Mouse (Mus musculus) gonadal fat pad, adult 2 months (tissue): ENCODE results near the gene Itfg1. TPM values are rescaled to one million over a fixed set of nuclear protein-coding genes. Genes with fewer than 3 reads are reported as not detected.
"Not testable (repeated sequence)": the region's sequence is repeated elsewhere in the genome, so short reads cannot be mapped to it uniquely, and the experiment has no call there.

Experiments used
- DNase-seq: peaks from one replicate; pipeline ENCODE4 v3.0.0-alpha.2; 2012; ENCODE audit warnings: low read depth
- polyA plus RNA-seq: library from polyadenylated mRNA; depleted of rRNA; stranded (reverse); fragments of >200 nt; gene quantifications from 2 replicates; pipeline ENCODE4 v1.2.3, GENCODE M21; 2012; rRNA removed

The Itfg1 gene
- 23.8 and 24.5 TPM in 2 replicates for polyA plus RNA-seq

DNA sequence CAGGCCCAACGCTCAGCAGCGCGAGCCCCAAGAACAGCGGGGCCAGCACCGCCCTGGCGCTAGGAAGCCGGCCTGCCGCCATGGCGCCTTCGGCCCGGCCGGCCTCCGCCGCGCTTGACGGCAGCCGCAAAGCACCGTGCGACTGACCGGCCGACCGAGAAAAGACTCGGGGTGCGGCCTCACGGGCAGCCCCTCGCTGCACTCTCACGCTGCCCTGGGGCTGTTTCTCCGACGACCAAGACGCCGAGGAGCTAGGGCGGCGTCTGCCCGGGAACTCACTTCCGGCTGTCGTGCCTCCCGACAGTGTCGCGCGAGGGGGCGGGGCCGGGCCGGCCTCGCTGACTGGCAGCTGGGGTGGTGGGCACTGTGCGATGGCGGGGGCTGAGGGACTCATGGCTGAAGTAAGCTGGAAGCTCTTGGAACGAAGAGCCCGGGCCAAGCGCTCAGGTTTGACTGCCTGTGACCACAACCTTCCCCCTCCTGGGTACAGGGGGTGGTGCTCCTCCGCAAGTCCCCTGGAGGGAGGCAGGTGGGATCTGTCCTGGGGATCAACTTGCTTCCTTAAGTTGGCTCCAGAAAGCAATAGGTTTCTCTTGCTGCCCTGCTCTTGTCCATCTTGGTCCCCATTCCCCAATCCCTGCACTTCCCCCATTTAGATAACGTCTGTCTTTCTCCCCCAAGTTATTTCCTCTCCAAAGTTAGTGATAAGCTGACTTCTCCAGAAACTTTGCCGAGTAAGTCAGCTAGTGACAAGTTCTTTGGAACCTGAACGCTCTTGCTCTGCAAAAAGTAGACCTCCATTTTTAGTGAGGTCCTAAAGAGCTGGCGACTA lies at the start of gene Itfg1, which contains the start of gene Phkb:
Itfg1 (minus strand) TSS at position 265 of the 832 bp plus-strand sequence.
Phkb (plus strand) TSS at position 303 of the 832 bp plus-strand sequence.
- DNase-seq, result no peak

DNA sequence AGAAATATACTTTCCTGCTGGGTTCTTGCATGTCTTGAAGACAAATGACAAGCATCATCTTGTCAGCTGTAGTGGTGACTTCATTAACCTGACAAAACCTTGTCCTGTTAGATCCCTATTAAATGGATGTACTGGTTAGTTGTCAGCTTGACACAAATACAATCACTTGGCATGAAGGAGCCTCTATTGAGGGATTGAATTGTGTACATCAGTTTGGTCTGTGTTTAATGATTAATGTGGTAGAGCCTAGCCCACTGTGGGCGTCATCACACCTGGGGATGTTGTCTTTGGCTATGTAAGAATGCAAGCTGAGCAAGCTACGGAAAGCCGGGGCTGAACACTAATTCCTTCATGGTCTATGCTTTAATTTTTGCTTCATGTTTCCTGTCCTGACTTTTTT lies 44.1 kb upstream of the Itfg1 start:
- peak; percentile 69 for DNase-seq

DNA sequence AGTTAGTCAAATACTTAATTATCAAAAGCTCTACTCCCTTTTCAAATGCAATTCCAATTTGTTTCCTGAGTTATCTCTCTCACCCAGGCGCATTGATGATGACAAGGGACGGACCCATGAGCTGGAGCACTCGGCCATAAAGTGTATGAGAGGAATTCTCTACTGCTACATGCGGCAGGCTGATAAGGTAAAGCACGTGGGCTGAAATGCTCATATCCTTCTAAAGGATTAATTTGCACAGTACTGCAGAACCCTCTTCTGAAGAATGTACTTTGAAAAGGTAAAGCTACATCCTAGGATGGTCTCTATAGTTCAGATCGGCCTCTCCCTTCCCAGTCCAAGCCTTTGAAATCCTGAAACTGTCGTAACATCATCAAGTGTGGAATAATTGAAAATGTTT lies 38.9 kb upstream of the Itfg1 start:
- DNase-seq, result no peak

DNA sequence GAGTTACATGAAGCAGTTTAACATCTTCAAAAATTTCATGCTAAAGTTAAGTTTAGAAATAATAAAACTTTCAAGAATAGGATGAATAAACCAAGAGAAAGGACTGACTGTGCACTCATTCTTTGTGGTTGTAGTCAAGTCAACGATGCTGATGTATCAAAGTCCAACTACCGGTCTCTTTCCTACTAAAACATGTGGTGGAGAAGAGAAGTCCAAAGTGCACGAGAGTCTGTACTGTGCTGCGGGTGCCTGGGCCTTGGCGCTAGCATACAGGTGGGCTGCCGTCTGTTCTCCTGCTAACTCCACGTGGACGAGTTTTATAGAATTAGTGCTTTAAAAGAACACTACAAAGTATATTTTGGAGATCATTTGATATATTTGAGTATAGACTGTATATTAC lies 37.3 kb upstream of the Itfg1 start:
- no peak for DNase-seq

DNA sequence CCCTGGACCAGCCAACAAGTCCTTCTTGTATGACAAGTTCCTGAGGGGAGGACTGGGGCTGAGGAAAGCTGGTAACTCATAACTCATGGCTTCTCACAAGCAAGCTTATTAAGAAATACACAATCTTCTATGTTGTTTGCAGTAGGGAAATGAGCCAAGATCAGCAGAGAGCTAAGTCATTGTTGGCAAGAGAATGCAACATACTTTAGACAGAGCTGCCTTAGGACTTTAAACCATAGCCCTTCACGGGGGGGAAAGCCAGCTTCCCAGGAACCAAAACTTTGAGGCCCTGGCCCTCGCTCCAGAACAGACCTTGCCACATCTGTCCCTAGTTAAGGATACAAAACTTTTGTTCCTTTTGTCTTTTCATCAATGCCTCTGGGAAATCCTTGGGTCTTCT lies 30.9 kb upstream of the Itfg1 start:
- DNase-seq, result peak; percentile 99

DNA sequence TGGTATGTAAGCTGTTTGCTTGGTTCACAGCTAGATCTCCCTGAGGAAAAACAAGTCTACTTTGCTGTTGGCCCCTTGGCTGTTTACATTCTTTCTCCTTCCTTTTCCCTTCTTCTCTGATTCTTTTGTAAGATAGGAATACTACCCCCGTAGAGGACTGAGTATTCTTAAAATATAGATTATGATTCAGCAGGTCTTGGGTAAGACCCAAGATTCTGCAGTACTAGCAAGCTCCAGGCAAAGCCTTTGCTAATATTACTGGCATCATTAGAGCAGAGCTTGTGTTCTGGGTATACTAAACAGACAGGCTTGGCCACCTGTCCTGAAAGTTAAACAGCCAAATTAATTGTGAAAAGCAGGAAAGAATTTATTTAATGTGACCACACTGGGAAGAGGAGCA lies 21.7 kb upstream of the Itfg1 start:
- no peak for DNase-seq

DNA sequence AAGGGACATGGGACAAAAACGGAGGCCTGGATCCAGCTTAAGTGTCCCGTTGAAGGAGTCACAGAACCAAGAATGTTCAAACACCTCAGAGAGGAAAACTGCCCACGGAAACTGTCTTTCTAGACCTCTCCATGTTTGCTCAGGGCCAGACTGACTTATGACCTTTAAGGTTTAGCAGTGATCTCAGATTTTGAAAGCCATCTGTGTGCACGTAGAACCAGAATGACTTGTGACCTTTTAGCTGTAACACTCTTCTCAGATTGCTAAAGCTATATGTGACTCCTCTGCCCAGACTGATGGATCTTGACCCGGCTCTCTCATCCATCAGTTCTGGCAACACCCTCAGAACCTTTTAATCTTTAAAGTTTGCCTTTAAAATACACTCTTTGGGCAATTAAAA lies 19.9 kb upstream of the Itfg1 start:
- no peak for DNase-seq

DNA sequence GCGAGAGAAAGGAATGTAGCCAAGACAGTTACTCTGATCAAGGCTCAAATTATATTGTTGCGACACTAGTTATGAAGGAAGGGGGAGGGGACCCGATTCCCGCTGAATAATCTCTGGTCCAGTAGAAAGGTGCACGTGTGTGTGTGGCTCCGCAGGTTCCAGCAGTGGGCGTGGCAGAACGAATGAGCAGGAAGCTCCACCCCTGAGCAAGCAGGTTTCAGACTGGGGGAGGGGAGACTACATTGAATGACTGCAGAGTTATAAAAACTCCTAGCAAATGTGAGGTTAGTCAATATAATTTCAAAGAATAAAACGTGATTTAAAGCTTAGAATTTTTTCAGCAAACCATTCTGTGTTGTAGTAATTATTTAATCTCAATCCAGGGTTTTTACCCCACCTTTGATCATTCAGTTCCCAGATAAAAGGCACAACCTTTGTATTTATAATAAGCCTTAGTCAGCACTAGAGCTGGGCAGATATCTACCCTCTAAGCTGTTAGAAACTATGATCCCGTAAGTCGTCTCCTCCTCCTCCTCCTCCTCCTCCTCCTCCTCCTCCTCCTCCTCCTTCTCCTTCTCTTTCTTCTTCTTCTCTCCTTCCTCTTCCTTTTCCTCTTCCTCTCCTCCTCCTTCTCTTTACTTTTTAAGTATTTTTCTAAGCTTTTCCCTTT lies 16.6 kb upstream of the Itfg1 start:
- not testable (repeated sequence) for DNase-seq

DNA sequence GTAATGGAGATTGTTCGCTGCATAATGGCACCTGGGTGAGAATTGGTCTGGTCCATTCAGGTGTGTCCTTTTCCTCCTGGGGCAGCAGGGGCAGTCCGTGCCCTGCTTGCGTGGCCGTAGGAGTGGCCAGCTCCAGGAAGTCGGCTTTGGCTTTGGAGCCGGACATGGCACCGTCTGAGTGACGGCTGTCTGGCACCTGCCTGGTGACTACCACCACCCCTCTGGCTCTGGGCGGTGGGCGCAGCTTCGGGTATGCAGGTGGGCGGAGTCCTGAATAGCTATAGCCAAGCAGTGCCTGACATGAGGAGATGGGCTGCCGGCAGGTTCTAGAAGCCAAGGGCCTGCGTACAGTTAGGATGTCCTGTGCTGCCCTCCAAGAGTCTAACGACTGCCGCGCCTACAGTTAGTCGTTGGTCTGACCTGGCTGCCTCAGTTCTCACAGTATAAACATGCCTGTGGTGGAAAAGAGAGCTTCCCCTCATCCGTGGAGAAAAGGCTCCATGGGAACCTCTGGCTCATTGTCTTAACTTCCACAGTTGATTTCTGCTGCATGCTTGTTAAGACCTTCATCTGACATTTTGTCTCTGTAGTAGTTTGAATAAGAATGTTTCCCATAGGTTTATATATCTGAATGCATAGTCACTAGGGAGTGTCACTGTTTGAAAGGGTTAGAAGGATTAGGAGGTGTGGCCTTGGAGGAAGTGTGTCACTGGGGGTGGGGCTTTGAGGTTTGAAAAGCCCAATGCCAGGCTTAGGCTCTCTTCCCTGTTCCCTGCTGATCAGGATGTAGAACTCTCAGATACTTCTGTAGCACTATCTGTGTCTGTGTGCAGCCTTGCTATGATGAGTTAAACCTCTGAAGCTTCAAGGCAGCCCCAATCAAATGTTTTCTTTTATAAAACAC lies 13.8 kb upstream of the Itfg1 start:
- DNase-seq, result no peak

DNA sequence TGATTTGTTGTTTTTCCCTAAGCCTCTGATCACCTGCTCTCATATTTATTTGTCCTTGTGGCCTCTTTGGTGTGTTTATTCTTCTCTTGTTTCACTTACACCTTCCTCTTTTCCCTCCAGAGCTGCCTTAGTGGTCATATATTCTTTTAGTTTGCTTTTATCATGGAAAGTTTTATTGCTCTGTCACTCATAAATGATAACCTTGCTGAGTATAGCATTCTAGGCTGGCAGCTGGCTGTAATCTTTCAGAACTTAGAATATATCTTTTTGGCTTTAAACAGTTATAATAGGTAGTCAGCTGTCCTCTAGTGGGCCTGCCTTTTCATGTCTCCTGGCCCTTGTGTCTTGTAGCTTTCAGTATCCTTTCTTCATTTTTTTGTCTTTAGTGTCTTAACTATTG lies 5.2 kb upstream of the Itfg1 start:
- DNase-seq, result no peak

DNA sequence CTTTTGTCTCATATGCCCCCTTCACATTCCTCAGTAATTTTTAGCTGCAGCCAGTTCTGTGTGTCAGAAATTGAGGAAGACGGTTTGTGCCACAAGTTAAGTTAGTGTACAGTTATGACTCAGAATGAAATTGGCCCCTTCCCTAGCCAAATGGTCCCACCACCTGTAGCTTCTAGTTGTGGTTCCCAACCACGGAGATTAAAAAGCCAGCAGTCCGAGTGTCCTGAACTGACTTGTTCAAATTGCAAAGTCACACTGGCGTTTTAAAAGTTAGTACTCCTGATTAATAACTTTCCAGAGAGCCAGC lies 721 bp upstream of the Itfg1 start:
- DNase-seq, result no peak

DNA sequence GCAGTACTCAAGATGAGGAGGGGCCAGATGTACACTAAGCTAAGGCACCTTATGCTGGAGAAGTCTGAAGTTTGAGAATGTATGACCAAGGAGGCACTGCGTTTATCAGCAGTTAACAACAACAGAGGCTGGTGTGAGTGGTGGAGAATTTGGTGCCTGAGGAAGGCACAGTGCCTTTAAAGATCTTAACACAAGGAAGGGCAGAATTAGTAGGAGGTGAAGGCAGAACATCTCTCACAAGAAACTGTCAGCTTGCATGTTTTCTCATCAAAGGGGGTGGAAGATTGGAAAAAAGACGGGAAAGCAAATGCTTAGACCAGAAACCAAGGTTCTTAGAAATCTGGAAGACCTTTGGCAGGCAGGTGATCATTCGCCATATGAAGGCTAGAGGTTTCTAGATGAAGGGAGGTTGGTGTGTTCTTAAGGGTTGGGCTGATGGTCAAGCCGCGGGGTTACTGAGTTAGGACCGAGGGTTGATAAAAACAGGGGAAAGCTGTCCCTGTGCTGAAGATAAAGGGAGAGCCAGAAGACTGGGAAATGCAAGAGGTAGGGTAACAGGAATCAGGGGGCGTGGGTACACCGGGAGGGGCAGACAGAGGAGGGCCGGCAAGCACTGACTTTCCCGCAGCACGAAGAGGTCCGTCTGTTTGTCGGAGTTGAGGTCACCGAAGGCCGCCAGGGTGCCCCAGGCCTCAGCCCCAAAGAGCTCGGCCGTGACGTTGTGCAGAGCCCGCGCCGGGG lies 635 bp downstream of the Itfg1 start:
- no peak for DNase-seq

DNA sequence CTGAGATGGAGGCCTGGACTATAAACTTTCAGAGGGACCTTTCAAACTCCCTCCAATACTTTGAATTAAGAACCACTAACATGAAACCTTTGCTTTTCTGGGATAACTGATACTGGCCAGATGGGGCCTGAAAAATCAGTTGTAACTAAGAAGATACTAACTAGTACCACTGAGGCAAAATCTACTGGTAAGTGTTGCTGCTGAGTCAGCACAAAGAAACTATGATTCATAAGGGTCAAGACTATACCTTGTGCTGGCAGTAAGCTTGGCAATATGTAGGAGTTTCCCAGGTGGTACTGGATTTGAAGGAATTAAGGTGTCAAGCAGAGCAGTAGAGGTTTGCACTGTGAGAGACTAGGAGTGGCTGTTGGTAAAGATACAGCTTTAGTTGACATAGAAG lies 27.1 kb downstream of the Itfg1 start:
- DNase-seq, result no peak

DNA sequence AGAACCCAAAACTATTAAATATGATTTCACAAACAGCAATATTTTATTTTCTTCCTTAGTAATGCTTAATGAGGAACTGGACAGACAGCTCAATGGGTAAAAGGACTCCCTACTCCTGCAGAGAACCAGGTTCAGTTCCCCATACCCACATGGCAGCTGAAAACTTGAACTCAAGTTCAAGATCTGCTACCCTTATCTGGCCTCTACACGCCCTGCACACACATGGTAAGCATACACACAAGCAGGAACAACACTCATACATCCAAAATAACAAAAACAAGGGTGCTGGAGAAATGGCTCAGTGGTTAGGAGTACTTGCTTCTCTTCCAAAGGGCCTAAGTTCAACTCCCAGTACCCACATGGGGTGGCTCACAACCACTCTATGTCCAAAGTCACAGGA lies 39.3 kb downstream of the Itfg1 start:
- no peak for DNase-seq

DNA sequence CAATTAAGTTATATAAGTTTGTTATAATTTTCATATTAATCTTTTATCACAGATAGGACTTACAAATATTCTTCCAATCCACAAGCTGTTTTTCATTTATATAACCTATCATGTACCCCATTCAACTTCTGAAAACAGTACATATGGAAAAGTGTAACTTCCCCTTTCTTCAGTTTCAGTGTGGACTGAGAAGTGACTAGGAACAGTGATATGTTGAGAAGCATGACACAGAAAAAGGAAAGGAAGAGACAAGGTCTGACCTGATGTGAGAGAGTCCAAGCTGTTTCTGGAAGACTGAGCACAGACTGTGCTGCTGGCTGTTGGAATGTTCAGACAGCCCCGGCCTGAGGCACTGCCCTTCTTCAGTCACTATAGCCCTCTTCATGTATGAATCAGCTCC lies 40.6 kb downstream of the Itfg1 start:
- DNase-seq, result no peak

DNA sequence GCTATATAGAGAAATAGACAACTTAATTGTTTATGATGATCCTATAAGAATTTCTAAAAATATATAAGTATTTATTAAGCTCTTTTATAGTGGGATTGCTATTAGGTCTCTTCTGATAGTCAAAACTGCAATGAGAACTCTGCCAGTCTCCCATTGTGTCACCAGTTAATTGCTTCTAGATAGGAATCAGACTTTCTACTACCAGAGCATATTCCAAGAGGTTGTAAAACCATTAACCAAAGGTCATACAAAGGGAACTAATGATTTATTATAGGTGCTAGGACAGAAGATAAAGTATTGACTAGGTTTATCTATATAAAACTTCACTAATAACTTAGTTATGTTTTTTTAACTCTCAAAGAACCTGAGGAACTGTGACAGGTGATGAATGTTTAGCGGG lies 44.3 kb downstream of the Itfg1 start:
- DNase-seq, result not testable (repeated sequence)

DNA sequence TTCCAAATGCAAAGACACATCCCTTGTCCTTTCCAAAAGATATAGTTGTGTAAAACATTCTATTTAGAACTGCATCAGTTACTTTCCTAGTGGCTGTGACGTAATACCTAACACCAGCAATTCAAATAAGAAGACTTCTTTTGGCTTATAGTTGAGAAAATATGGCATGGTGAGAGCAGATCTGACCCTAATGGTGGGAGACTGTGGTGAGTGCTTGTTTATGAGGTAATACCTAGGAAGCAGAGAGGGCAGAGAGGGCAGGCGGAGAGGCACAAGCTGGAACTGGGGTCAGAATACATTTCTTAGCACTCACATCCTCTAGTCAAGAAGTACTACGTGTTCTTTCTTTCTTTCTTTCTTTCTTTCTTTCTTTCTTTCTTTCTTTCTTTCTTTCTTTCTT lies 52.4 kb downstream of the Itfg1 start:
- no peak for DNase-seq

DNA sequence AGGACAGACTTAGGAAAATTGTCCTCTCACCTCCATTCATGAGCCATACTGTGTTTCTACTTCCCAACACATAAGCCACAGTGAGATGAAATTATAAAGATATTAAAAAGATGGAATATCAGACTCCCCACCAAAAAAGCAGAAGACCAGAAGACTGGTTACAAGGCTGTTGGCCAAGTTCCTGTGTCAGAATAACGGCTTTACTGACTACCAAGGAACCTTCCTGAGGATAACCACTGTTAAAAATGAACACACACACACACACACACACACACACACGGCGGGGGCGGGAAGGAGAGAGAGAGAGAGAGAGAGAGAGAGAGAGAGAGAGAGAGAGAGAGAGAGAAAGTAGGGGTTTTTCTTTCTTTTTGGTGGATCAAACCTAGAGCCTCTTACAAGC lies 52.8 kb downstream of the Itfg1 start:
- DNase-seq, result no peak

DNA sequence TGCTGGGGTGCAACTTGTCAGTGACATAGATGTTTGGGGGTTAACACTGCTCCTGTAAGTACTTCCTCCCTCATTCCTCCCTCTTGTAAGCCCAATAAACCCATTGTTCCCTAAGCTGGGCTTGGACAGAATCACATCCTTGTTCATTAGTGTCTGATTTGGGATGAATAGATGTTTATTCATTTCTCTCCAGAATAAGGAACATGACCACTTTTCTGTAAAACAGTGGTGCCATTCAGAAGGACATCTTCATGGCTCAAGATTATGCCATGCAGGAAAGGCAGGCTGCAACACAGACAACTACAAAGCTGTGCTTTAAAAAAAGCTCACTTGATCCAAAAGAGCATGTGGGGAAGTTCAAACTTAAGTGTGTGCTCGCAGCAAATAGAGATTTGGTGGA lies 55.2 kb downstream of the Itfg1 start:
- no peak for DNase-seq

DNA sequence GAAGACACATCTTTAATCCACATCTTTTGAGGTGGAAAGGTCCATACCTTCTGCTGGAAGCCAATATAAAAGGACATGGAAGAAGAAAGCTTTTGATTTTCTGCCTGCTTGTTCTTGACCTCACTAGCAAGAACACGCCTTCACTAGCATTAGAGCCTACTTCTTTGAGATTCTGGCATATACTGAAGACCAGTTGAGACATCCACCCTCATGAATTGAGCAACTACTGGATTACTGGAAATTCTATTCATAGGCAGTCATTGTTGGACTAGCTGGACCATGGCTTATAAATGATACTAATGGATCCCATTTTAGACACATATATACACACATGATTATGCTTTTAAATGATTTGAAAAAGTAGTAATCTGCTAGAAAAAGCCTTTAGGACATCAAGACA lies 56.9 kb downstream of the Itfg1 start:
- peak; percentile 76 for DNase-seq

DNA sequence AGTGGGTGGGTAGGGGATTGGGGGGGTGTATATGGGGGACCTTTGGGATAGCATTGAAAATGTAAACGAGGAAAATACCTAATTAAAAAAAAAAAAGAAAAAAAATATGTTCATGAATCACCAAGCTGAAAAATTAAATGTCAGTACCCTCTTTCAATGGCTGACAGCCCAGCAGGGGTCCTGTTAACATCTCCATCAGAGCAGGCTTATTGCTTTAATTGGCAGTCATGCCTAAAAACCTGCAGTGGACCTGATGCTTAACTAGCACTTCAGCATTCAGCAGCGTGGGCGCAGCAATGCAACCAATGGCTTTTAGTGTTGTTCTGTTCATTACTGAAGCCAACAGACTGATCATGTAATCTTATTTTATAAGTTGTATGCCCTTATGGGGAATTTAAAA lies 60.6 kb downstream of the Itfg1 start:
- DNase-seq, result no peak

DNA sequence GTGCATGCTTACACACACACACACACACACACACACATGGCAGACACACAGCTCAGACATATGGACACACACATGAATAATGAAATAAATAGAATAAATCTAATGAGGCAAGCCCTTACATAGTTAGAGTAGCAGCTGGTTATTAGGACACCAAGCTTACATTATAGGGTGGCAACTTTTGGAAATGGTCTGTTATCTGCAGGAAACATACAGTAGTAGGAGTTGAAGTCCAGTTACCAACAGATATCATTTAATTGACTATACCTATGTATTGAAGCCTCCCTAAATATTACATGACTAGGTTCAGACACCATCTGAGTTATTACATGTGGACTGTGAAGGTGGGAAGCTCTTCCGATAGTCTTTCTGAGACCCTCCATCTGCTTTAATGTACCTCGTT lies 95.7 kb downstream of the Itfg1 start:
- no peak for DNase-seq
